Mouse (Mus musculus) right cerebral cortex, postnatal 25 days (tissue): ENCODE data around the gene N6amt1.

Source experiments
- DNase-seq: peaks from one replicate; pipeline ENCODE4 v3.0.0; 2022

The N6amt1 gene

DNA sequence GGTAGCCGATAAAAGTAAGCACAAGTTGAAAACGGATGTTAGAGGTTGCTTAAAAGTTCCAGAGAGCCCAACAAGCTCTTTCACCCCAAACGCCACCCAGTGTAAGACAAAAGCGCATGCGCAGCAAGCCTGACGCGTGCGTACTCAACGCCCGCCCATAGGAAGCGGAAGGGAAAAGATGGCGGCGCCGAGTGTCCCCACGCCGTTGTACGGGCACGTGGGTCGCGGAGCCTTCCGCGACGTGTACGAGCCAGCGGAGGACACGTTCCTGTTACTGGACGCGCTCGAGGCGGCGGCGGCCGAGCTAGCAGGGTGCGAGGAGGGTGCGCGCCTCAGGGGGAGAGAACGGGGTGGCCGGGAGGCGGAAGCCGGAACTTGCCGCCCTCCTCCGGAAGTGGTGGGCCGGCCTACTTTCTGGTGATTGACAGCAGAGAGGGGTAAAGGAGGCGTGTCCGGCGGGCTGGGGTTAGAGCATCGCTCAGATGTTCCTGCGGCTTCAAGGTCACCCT is at the start of gene N6amt1:
Gene N6amt1 (plus strand): TSS at position 111 of the 509 bp plus-strand sequence.
- peak; percentile 96 for DNase-seq

DNA sequence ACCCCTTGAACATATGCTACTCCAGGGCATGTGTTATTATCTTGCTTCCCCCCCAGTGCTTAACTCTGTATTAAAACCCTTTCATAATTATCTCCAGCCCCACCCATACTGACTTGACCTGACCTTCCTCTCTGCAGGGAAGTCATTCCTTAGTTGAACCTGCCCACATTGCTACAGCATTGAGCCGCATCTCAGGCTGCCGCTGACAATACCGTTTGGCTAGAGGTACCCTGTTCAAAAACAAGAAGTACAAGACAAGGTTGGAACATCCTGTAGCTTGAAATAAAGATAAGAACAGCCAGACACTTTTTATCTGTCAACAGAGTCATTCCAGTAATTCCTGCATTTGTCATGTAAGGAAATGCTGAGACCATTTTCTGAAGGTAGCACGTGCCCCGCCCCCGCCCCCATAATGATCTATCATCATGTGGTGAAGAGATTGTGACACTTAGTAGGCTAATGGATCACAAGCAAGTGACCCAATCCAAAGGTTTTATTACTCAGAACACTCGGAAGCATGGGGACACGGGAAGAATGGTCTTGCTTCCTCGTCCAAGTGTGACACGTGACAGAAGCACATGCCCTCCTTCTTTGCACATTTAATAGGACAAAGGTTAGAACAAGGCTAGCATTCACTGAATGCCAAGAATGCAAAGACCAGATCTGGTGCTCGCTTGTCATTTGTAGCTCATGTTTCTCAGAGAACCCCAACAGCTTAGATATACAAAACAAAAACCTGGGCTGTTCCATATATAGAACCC is 48.6 kb upstream of the N6amt1 start:
- no peak for DNase-seq

DNA sequence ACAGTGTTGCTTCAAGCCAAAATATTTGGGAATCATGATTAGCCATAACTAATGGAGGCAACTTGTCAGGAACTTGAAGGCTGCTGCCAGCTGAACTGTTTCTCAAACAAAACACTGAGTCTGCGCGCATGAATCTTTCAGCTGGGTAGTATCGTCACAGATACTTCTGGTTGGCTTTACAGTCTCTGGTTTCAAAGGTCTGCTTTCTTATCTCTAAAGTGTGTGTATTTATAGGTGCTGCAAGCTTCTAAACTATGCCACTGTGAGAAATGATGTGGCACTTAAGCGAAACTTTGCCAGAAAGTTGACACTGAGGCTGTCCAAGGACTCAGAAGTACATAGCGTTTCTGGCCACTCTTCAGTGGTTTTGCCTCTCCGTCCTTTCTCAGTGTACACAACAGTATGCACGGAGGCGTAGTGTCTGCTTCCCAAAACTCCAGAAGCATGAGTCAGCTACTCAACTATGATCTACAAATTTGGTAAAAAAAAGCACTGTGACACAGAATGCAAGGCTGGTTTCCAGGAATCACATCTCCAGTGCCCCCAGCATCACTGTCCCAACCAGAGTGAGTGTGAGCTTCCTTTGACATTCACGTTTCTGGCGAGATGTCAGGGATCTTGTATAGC is 46.8 kb upstream of the N6amt1 start:
- peak; percentile 22 for DNase-seq

DNA sequence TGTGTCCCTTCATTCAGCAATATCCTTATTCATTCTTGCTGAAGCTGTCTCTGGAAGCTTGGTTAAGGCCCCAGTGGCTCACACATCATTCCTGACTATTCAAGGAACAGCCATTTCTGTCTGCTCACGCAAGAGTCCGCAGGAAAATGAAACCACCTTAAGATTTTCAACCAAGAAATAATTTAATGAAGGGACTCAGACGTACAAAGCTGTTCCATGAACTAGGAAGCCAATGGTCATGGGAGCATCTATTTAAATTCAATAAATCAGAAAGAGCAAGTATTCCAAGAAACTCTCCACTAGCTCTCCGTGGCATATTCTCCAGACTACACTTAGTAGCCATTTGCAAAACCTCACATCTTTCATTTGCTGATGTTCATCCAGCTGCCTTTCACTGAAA is 43.3 kb upstream of the N6amt1 start:
- DNase-seq, result no peak

DNA sequence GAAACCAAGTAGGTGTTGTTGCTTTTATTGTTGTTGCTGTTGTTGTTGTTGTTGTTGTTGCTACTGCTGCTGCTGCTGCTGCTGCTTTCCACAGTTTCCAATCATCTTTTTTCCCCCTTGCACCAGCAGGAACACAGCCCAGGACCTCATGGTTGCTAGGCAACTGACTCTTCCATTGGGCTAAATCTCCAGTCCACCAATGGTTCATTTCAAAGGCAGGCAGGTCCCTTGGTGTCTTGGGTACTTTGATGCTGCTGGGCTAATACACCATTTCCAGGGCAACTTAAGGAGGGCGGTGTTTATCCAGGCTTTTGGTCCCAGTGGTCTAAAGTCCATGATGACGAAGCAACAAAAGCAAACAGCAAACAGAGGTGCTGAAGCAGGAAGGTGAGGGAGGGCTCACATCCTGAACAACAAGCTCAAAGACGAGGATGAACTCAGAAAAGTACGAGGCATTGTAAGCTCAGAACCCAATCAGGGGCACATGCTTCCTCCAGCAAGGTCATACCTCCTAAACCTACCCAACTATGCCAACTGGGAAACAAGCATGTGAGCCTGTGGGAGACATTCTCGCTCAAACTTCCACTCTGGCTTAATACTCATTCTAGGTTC is 35.7 kb upstream of the N6amt1 start:
- DNase-seq, result no peak

DNA sequence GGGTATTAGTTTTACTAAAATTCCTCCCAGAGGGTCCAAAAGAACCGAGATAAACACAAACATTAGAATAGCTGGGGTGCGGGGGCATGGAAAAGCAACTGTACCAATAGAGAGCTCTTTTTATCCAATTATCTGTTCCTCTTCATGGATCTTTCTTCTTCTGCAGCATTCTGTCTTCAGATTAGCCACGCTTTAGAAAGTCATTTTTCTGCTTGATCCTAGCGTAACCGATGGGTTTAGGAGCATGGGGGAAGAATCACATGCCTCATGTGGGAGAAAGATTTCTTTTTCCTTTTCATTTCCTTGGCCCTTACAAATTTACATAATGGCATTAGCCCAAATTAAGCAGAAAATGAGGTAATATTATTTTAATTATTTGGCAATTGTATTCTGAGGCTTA is 35.0 kb upstream of the N6amt1 start:
- DNase-seq, result no peak

DNA sequence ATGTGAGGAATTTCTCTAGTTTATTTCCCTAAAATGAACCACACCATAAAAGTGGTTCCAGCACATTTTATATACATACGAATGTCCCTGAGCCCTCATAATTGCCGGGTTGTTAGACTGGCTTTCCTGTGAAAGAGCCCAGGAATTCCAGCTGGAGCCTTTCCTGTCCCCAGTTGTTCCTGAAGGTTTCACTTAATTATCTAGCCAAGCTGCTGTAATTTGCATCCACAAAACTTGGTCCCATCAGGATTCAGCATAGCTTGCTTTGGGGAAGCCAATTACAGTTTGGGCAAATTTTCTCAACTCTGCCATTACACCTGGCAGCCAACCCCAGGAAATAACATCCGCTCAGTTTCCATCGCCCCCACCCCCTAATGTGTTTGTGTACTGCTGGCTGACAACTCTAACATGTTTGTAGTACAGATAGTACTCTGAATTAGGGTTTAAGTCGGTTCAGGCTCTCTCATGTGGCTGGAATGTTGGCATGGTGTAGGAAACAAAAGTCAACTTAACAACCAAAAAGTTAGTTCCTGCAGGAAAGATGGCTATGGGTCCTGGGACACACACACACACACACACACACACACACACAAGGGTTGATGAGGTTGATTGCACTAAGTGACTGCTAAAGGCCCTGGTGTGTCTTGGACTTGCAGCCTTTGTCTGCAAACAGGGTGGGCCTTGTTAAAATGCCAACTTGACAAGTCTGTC is 34.3 kb upstream of the N6amt1 start:
- DNase-seq, result no peak

DNA sequence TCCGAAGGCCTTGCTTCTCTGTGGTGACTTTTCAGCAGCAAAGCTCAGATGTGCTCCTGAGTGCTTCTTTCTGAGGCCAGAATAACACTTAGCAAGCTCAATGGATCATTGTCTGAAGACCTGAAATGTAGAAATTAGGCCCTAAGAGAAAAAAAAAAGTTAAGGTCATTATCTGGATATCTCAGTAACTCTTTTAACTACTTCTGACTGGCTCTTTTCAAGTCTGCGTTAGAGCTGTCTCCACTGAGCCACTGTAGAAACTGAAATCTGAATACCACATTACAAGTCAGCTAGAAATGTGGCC is 33.8 kb upstream of the N6amt1 start:
- no peak for DNase-seq

DNA sequence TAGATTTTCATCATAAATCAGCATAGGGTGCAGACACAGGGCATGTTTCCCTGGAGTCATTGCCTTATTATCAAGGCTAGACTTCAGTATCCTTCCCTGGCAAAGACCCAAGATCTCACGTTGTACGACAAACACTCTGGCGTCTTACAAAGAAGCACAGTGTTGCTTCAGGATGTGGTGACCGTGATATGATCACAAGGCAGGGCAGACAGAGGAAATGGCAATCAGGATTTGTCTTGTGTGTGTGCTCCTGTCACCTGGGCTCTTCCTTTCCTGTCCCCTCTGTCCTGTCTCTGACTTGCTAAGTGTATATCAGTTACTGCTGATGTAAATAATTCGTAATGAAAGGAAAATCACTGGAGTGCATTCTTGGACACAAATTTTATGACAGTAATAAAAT is 29.4 kb upstream of the N6amt1 start:
- DNase-seq, result no peak

DNA sequence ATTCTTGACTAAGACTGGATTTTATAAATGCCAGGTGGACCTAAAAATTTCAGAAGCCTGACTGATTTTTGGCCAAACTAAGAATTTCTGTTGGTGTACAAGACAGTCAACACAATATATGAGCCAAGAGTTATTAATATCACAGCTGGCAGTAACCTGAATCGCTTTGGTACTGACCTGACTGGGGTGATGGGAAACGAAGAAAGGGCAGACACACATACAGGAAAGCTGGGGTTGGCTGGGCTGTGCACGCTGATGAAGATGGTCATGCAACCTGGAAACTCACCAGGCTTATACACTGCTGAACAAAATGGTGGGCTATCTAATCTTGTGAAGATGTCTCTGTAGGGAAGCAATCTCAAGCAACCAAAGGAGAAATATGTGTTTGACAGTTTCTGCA is 24.0 kb upstream of the N6amt1 start:
- DNase-seq, result no peak

DNA sequence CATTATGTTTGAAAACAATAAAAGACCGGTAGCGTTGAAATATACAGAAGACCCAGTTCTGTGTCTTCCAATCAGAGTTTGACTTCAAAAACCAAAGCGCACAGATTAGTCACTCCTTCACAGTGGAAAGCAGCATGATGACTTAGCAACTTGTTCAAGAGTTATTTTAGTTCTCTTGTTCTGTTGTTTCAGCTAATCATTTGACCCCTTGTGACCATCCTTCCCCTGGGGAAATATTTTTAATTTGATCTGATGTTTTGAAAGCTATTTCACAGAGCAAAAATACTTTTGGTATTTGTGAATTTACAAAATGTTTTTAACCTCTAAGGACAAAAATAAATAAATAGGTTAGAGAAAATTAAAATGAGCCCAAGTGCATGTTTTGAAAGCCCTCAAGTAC is 19.2 kb upstream of the N6amt1 start:
- no peak for DNase-seq

DNA sequence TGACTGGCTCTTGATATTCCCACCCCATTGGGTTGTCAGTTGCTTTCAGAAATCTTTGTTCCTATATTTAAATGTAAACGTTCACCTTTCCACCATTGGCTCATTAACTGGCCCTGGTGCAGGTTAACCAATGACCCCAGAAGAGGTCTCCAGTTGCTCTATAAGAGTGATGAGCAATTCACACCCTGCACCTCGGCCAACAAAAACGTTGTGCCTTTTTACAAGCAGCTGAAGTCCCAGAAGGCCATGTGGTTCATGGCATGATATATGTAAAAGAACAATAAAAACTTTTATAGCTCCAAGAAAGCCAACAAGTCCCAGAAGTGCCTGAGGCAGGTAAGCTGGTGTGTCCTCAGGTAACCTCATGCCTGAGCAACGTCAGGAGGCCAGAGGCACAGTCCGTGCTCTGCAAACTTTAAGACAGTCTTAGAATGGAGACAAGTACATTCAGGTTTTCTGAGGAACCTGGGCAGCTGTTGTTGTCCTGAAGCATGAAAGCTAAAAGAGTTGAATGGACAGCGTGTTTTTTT is 12.9 kb upstream of the N6amt1 start:
- DNase-seq, result no peak

DNA sequence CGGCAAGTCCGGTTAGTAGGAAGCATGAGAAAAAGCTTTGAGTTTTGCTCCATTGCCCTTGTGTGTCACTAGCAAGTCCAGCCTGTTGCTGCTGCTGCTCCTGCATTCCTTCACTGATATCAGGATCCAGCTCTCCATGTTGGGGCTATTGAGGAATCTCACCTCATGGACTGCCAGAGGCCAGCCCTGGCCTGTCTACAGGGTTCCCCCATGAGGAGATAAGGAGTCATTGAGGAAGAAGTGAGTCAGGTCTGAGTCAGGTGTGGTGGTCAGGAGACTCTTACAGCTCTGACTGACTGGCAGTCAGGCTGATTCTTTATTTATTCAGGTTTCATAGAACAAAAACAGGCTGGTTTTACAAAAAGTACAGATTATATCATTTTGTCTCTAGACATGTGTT is 5.9 kb upstream of the N6amt1 start:
- no peak for DNase-seq

DNA sequence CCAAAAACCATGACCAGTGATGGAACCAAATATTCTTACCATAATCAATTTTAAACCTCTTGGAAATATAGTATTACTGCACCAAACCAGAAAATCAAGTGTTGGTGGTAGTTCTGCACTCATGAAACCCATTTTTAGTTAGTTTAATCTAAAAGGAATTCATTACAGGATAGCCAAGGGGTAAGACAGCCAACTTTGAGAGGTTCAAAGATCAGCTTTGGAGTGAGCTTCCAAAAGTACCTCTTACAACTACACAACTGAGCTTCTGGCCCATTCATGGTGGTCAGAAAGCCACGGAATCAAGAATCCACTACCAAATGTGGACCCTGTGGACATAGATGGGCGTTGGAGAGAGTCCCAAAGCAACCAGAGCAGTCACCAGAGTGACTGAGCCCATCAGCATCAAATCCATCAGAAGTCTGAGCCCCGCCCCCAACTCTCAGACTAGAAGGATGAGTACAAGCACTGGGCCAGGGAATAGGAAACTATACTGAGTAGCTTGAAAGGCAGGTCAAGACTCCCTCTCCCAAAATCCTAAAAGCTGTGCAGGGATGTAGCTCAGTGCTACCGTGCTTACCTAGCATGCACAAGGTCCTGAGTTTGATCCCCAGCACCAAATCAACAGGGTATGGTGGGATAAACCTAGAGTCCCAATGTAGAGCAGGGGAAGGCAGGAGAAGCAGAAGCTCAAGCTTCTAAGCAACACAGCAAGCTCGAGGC is 2.4 kb upstream of the N6amt1 start:
- DNase-seq, result no peak

DNA sequence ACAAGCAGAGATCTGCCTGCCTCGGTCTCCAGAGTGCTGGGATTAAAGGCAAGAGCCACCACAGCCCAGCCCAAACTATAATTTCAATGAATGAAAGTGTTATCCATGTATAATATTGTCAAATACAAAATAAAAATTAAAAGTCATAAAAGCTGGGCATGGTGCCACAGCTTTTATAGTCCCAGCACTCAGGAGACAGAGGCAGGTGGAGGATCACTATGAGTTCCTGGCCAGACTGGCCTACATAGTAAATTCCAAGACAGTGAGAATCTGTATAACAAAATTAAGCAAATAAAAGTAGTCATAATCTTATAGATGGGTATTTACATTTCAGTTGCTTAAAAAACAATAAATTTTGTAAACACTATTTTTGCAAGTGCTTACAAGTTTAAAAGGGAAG is 380 bp upstream of the N6amt1 start:
- no peak for DNase-seq

DNA sequence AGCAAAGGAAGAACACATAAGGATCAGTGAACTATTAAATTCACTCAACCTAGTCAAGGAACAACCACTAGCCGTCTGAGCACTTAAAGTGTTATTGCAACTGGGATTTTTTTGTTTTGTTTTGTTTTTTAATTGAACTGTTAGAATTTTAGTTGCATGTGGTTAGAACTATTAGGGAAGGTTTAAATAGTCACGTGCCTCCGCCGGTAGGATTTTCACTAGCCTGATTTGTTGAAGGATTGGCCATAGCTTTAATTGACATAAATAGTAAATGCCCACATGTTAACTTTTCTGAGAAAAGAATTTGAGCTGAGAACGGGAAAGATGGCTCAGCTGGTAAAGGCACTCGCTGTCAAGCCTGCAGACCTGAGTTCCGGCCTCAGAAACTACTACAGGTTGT is 763 bp downstream of the N6amt1 start:
- no peak for DNase-seq

DNA sequence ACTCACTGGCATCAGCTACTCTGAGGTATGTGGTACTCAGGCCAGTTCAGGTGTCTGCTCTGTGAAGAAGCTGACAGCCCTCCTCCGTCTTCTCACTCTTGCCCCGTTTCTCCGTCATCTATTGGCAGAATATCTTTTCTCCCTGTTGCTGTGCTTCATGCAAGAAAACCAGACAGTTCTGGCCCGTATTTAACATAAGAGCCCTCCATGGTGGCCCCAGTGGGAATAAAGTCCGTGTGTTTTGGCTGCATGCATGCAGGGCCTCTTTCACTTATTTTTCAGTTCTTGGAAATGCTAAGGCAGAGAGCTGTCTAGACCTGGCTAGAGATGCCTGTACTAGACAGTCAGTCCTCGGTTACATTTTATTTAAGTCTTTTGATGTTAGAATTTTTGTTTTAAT is 6.1 kb downstream of the N6amt1 start:
- no peak for DNase-seq

DNA sequence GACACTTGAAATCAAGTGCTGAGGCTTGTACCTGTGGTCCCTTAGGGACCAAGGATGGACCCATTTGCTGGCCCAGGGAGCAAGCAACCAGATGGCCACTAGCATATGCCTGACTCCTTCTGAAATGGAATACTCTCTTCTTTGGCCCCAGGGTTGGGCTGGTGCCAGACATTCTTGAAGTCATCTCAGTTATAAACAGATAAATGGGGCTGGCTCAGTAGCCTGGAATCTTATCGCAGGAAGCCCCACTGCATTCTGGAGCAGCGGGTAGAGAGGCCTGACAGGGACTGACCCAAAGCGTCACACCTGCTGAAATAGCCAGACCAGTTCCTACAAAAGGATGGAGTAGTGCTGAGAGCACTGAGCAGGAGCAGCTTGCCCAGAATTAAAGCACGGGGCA is 10.2 kb downstream of the N6amt1 start:
- no peak for DNase-seq

DNA sequence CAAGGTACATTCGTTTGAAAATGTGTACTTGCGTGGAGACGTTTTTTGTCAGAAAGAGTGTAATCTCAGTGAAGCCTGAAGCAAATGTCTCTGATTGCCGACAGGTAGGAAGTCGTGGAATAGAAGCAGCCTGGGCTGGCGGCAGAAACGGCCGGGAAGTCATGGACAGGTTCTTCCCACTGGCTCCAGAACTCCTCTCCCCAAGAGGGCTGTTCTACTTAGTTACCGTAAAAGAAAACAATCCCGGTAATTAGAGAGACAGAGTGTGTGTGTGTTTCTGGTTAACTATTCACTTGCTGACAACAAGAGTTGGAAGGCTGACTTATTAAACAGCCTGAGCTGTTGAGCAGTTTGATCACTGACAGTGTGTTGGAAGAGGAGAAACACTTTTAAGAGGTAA is 12.1 kb downstream of the N6amt1 start:
- DNase-seq, result no peak

DNA sequence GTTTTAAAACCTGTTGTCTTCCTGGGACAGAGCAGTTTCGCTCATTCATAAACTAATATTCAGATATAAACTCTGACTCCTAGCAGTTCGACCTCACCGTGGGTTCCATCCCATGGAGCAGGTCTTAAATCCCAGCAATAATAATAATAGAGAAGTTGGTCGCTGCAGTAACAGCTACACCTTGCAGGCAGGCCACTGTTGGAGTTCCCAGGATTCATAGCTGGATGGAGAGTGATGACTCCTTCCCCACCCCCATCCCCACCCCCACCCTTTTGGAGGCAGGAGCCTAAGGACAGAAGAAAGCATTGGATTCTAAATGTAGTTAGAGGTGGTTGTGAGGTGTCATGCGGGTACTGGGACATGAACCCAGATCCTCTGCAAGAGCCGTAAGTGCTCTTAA is 12.5 kb downstream of the N6amt1 start:
- DNase-seq, result no peak

DNA sequence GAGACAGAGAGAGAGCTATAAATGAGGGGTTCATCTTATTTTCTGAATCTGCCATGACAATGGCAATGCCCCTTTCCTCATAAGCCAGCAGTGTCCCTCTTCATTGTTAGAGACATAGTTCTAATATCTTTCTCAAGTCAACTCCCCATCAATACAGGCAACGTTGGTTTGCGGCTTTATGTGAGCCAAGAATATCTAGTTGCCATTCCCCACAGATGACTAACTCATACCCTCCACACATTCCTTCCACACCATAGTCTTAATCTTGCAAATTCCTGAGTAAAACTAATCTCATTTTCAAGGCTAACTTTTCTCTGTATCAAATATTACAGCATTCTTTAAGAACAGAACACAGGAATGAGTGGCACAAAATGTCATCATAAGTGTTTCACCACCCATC is 29.0 kb downstream of the N6amt1 start:
- DNase-seq, result no peak

DNA sequence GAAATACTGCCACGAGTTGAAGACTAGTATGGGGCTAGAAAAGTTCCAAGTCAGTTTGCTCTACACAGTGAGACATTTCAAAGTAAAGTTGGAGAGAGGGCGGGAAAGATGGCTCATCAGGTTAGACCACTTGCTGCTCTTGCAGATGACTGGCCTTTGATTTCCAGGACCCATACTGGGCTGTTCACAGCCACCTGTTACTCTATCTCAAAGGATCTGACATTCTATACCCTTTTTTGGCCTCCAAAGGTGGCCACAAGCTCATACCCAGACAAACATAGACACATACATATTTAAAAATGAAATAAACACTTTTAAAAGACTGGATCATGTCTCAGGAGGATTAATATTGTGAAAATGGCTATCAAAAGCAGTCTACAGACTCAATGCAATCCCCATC is 30.4 kb downstream of the N6amt1 start:
- DNase-seq, result no peak

DNA sequence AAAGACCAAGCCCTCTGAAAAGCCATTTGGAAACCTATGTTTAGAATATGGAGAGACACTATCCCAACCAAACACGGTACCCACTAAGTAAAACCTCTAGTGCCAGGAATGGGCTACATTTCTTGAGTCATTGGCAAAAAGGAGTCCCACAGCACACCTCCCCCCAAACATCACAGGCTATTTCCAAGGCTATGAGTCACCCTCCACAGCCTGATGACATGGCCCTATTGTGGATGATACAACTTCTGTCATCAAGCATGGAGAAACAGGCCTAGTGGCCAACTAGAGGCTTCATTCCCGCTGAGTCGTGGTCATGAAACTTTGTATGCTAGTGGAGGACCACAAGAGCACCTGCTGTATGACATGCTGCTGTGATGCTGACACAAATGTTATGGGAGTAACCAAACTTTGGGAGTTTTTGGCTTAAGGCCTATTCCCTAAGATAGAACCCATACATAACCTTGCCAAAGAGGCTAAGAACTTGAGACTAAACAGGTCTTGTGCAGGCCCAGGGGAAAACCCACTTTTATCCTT is 33.5 kb downstream of the N6amt1 start:
- no peak for DNase-seq
